Mouse (Mus musculus) C2C12 (cell line): Measurements from ENCODE around the gene Tfam. TPM values are rescaled to one million over a fixed set of nuclear protein-coding genes. Genes with fewer than 3 reads are reported as not detected.

Source experiments
- H3K27me3 ChIP-seq: one replicate; pipeline ENCODE4 v1.6.1; 2011; ENCODE audit not compliant: control insufficient read depth, insufficient read depth, insufficient read length
- H3K36me3 ChIP-seq: one replicate; pipeline ENCODE4 v1.6.1; 2011; ENCODE audit not compliant: control insufficient read depth, insufficient read depth
- H3K4me3 ChIP-seq: one replicate; pipeline ENCODE4 v1.5.1; 2011; ENCODE audit warnings: mild to moderate bottlenecking, control low read depth; ENCODE audit not compliant: poor library complexity, insufficient read depth, severe bottlenecking
- H3K79me2 ChIP-seq: one replicate; pipeline ENCODE4 v1.6.1; 2011; ENCODE audit not compliant: control insufficient read depth, insufficient read depth
- H3K79me3 ChIP-seq: one replicate; pipeline ENCODE4 v1.6.1; 2011; ENCODE audit warnings: low read depth, control low read depth
- H3ac ChIP-seq: one replicate; pipeline ENCODE3; 2011; ENCODE audit warnings: low read depth; ENCODE audit not compliant: control insufficient read depth, insufficient read length
- CEBPB ChIP-seq: IDR thresholded peaks from one replicate; pipeline ENCODE4 v1.6.1; 2011; ENCODE audit warnings: low read depth, mild to moderate bottlenecking, control low read depth, moderate library complexity
- CTCF ChIP-seq: IDR thresholded peaks from one replicate; pipeline ENCODE4 v1.5.1; 2011; ENCODE audit not compliant: control insufficient read depth, insufficient read depth, insufficient read length
- FOSL1 ChIP-seq: IDR thresholded peaks from one replicate; pipeline ENCODE4 v1.8.0; 2011; ENCODE audit warnings: mild to moderate bottlenecking, low read length; ENCODE audit not compliant: poor library complexity, insufficient read depth, severe bottlenecking
- MAX ChIP-seq: IDR thresholded peaks from one replicate; pipeline ENCODE4 v1.6.1; 2011; ENCODE audit warnings: mild to moderate bottlenecking, control low read depth
- MYOD1 ChIP-seq: IDR thresholded peaks from one replicate; pipeline ENCODE4 v1.6.1; 2011; ENCODE audit warnings: low read depth; ENCODE audit not compliant: control insufficient read depth, insufficient read length
- MYOG ChIP-seq: IDR thresholded peaks from one replicate; pipeline ENCODE4 v1.6.1; 2011; ENCODE audit not compliant: control insufficient read depth, insufficient read length; ENCODE audit errors: extremely low read depth
- USF1 ChIP-seq: IDR thresholded peaks from one replicate; pipeline ENCODE4 v1.6.1; 2011; ENCODE audit warnings: low read depth, mild to moderate bottlenecking, control low read depth, moderate library complexity
- polyA plus RNA-seq: library from polyadenylated mRNA; unstranded; fragments of >200 nt; fragmentation: generic; extraction: Trizol; gene quantifications from one replicate; pipeline ENCODE4 v1.2.1, GENCODE M21; 2012; ENCODE audit warnings: missing spikeins

Gene Tfam
- polyA plus RNA-seq, 1 experiment = 21.0 TPM

DNA sequence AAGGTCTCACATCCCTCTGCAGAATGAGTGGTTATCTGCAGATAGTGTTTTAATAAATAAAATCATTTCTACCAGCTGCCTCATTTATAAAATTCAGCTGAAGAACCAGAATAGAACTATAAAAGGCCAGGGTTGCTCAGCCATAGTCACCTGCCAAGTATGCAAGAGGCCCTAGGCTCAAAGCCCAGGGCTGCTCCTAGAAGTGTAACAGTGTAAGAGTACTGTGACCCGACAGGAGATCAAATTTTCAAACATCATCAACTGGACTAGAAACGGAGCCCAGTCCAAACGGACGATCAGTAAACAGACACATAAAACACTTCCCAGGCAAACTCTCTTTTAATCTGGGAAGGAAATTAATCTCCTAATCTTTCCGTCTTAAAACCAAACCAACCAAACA lies 13.8 kb upstream of the Tfam start:
- Histone ChIP-seq H3K79me2 (no peaks in the 10 kb centered on the region), H3K4me3 (no peak overlapping the region), H3K79me3 (no peaks in the 10 kb centered on the region), H3K27me3 (no peaks in the 10 kb centered on the region), H3K36me3 (peaks cover 24% of the 10 kb centered on the region), H3ac (no peak overlapping the region)
- TF ChIP-seq CTCF = no peak
- no peak for TF ChIP-seq CEBPB
- no peak for TF ChIP-seq MYOD1
- TF ChIP-seq MYOG = no peak
- TF ChIP-seq FOSL1 = no peak
- no peak for TF ChIP-seq MAX
- no peak for TF ChIP-seq USF1

DNA sequence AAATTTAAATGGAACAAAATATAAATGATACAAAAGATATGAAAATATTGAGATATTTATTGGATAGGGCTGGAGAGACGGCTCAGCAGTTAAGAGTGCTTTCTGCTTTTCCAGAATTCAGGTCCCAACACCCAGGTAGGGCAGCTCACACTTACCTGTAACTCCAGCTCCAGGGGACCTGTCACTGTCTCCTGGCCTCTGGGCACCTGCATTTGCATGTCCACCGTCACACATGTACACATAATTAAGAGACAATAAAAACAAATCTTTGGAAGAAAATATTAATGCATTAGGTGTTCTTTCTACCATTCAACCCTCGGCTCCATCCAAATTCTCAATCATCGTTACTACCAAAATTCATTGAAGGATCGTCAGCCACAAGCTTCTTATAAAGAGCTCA lies 13.2 kb upstream of the Tfam start:
- no peaks in the 10 kb centered on the region for H3K79me2 ChIP-seq
- H3ac ChIP-seq = no peak overlapping the region
- no peaks in the 10 kb centered on the region for H3K79me3 ChIP-seq
- peaks cover 18% of the 10 kb centered on the region for H3K36me3 ChIP-seq
- no peaks in the 10 kb centered on the region for H3K27me3 ChIP-seq
- TF ChIP-seq MYOD1 = no peak
- no peak for TF ChIP-seq USF1
- no peak for TF ChIP-seq FOSL1
- TF ChIP-seq MAX = no peak
- no peak for TF ChIP-seq CTCF
- TF ChIP-seq MYOG = no peak
- TF ChIP-seq CEBPB = no peak
- H3K4me3 ChIP-seq = no peak overlapping the region

DNA sequence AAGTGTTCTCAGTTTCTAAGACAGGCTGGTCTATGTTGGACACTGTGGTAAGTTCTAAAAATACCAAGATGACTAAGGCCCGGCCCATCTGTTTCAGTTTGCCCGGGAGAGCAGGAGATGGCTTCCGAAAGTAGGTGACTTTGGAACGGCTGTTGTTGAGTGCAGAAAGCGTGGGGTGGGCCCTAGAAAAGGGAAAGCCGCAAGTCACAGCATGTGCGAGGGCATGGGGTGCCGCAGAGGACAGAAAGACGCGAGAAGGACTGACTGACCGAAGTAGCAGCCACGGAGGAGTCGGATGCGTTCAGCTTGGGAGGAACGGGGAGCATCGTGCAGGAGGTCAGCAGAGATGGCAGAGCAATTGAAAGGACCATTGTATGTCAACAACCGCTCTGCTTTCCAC lies 12.4 kb upstream of the Tfam start:
- H3ac ChIP-seq = no peak overlapping the region
- H3K79me2 ChIP-seq = no peaks in the 10 kb centered on the region
- peaks cover 12% of the 10 kb centered on the region for H3K36me3 ChIP-seq
- no peaks in the 10 kb centered on the region for H3K27me3 ChIP-seq
- TF ChIP-seq USF1 = no peak
- H3K4me3 ChIP-seq = no peak overlapping the region
- no peaks in the 10 kb centered on the region for H3K79me3 ChIP-seq

DNA sequence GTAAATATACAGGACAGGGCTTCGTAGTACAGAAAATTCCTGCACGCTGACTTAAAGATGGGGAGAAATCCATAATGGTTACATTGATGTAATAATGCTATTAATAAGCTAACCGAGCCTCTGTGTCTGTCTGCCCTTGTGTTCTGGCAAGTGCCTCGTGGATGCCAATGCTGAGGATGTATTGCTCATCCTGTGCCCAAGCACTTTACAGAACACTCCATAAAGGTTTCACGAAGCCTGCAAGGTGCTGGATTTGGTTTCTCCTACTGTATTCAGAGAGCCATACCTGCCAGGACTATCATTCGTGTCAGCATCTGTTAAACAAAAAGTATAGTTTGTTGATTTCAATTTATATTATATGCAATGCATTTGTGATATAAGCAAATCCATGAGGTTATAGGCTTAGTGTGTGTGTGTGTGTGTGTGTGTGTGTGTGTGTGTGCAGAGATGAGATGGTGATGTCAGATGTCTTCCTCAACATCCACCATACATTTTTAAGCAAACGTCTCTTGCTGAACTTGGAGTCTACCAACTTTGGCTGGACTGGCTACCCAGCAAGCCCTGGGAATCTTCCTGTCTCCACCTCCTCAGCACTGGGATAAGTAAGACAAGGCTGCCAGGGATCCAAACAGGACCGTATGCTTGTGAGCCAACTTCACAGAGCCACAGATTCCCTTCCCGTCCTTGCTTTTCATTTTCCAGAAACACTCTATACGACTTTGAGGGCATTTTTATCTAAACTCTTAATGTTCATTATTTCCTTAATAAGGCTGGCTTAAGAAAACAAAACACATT lies 11.2 kb upstream of the Tfam start:
- Histone ChIP-seq H3K79me3 (no peaks in the 10 kb centered on the region), H3ac (no peak overlapping the region), H3K36me3 (peaks cover under 1% of the 10 kb centered on the region), H3K79me2 (no peaks in the 10 kb centered on the region), H3K27me3 (no peaks in the 10 kb centered on the region), H3K4me3 (no peak overlapping the region)
- no peak for TF ChIP-seq FOSL1
- no peak for TF ChIP-seq USF1
- no peak for TF ChIP-seq CTCF
- TF ChIP-seq CEBPB = no peak
- no peak for TF ChIP-seq MYOG
- no peak for TF ChIP-seq MAX

DNA sequence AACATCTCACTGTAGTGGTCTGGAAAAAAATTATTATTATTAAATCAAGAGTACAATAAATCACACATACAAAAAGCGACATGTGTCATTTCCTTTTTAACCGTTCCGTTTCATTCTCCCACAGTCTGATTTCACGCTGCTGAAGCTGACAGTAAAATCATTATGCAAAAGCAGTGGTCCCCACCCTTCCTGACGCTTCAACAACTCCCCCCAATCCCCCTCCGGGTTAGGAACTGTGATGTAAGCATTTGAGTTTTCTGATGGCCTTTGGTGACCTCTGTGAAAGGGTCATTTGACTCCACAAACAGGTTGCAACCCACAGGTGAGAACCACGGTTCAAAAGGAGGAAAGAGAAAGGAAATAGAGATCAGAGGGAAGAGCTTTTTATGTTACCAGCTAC lies 8.9 kb upstream of the Tfam start:
- no peak for TF ChIP-seq MAX
- Histone ChIP-seq H3K27me3 (no peaks in the 10 kb centered on the region), H3ac (no peak overlapping the region), H3K4me3 (no peak overlapping the region), H3K79me2 (no peaks in the 10 kb centered on the region), H3K36me3 (no peaks in the 10 kb centered on the region), H3K79me3 (no peaks in the 10 kb centered on the region)

DNA sequence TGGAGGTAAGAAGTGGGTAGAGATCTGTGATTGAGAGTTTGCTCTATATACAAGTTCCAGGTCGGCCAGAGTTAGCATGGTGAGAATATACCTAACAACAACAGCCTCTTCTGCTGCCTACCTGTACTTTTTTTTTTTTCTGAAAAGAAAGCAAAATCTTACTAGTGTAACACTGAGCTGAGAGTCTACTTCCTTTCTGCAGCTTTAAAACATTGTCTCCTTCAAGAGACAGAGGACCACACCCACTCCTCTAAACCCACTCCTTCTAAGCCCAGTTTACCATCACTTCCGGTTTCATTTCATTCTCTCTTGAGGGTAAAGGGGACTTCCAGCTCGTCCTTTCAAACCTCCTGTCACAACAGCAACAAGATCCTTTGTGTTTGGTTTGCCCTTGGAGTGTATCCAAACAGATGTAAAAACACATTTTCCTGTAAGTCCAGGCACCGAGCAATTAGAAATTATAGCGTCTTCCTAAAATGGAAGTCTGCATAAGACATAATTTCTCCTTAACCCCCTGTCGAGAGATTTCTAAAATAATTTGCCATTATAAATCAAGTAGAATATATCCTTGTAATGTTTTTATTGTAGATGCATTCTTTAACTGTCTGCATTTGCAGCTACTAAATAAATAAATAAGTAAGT lies 1.5 kb upstream of the Tfam start:
- peaks cover 7% of the 10 kb centered on the region for H3K27me3 ChIP-seq
- peaks cover 15% of the 10 kb centered on the region for H3K36me3 ChIP-seq
- no peak overlapping the region for H3K4me3 ChIP-seq
- peaks cover 33% of the 10 kb centered on the region for H3K79me2 ChIP-seq
- TF ChIP-seq USF1 = no peak
- no peak for TF ChIP-seq MAX
- TF ChIP-seq CTCF = no peak
- no peak for TF ChIP-seq FOSL1
- no peak for TF ChIP-seq MYOD1
- no peak for TF ChIP-seq CEBPB
- TF ChIP-seq MYOG = no peak
- no peak overlapping the region for H3ac ChIP-seq
- H3K79me3 ChIP-seq = peaks cover 22% of the 10 kb centered on the region
